Mouse (Mus musculus) spleen, adult 18-20 months (tissue): ENCODE results near the gene Cd55.
"Not testable (repeated sequence)": the region's sequence is repeated elsewhere in the genome, so short reads cannot be mapped to it uniquely, and the experiment has no call there.

Experiments
- DNase-seq, 2 experiments: peaks; one replicate each; pipeline ENCODE4 v3.0.0; 2022; ENCODE audit warnings: mixed read lengths in 2 of 2

Cd55 gene

GRCm38 (mm10) chr1:130462084-130462861, at the start of gene Cd55:
Gene Cd55, minus strand, starts transcription at chr1:130462744.
- DNase-seq = peak; percentile 89 to 95

- no peak for DNase-seq
Observed at GRCm38 (mm10) chr1:130511823-130512370, 49.4 kb upstream of the Cd55 start.

GRCm38 (mm10) chr1:130508957-130509350, 46.4 kb upstream of the Cd55 start:
- DNase-seq = no peak

- no peak for DNase-seq
Observed at GRCm38 (mm10) chr1:130508030-130508956, 45.7 kb upstream of the Cd55 start.

GRCm38 (mm10) chr1:130507408-130507807, 44.9 kb upstream of the Cd55 start:
- no peak for DNase-seq

- no peak for DNase-seq
Observed at GRCm38 (mm10) chr1:130499962-130500361, 37.4 kb upstream of the Cd55 start.

DNA sequence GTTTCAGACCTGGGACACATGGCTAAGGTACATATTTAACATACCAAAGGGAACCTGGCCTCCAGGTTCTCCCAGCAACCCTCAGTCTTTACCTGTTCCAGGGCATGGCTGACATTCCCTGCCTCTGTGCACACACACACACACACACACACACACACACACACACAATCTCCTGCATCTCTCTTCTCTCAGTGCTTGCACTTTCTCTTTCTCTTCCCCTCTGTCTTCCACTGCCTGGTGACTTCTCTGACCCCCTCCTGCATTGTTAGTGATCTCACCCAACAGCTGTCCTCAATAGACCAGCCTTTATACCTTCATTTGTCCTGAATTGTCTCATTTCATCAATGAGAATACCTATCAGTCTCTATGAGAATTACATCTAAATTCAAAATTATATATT, 35.8 kb upstream of the Cd55 start:
- DNase-seq = no peak

DNA sequence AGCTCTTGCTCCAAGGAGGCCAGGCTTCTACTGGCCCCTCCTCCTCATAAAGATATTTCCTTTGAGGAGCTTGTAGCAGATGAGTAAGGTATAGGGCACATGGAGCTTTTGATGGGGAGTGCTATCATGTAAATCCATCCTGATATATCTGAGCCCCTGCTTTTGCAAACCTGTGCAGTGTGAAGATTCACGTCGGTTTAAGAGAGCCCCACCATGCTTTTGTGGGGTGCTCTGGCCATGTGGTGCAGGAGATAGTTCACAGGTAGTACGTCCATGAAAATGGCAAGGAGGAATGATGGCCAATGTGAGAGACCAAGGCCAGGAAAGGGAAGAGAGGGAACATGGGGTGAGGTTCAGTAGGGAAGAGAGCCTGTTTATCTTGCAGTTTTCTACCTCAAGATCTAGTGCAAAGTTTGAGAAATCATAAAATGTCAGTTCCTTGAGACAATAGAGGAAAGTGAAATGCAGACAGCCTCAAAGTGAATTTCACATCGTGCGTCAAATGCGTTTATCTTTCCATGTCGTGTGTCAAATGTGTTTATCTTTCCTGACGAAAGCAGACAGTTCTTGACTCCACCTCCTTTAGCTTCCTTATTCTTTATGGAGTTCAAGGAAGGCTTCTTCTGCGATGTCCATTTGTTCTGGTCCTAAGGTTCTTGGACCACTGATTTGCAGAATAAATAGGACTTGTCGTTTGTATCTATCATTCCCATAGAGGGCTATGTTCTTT, 24.4 kb upstream of the Cd55 start:
- DNase-seq = no peak

DNA sequence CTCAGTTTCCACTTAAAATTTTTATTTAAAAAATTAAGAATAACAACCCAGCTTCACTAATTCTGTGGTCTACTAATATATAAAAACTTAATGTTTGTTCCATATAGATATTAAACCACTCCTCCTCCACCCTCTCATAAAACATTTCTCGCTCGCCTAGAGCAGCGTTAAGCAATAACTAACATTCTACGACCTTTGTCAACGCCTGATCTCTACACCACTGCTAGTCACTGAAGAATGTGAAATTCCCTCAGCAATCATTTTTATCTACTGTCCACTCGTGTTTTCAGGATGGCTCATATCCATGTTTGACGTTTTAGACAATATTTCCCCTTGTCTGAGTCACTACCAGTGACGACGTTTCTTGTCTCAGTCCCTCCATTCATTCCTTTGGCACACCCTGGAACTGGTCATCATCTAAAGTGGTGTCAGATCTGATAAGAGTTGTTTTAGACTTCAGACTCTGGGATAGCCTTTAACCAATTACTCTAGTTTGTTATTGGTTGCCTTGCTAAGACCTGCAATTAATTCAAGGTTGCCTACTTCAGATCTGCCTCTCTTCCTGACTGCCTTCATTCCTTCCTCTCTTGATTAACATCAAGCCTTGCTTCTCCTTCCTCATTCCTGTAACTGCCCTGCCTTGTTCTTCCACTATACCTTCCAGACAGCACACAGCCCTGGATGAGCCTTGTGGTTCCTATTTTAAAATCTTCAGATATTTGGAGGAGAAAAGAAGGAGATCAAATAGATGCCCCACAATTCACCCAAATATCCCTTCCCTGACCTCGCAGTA, 23.5 kb upstream of the Cd55 start:
- no peak for DNase-seq

DNA sequence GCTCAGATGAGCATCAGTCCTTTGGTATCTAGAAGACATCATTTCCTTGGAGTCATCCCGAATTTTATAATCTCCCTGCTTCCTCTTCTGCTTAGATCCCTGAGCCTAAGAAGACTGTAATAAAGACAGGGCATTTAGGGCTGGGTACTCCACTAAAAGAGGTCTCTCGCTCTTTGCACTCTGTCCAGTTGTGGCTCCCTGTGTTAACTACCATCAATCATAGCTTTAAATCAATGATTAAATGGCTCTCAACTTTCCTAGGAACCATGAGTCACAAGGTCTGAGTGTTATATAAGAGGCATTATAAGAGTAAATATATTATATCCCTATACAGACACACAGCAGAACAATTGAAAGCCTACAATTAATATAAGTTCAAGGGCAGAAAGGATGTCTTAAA, 22.8 kb upstream of the Cd55 start:
- DNase-seq = no peak

DNA sequence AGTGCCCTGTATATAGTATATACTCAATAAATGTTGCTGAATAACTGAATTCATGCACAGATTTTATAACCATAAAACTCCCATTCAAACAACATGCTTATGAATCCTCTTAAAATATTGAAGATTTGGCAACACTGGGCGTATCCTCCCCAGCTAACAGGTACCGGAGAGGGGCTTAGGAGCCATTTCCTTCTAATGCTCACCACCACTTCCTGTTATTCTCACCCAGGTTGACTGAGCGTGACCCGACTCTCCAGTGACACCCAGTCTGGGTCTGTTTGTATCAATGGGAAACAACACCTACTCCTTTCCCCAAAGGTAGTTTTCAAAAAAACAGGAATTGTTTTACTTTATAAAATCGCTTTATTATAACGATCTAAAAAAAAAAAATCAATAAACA, 12.4 kb upstream of the Cd55 start:
- DNase-seq = peak; percentile 42 to 62

GRCm38 (mm10) chr1:130474226-130474625, 11.7 kb upstream of the Cd55 start:
- peak; percentile 16 to 35 for DNase-seq

GRCm38 (mm10) chr1:130470074-130470473, 7.5 kb upstream of the Cd55 start:
- no peak for DNase-seq

GRCm38 (mm10) chr1:130467453-130467852, 4.9 kb upstream of the Cd55 start:
- no peak for DNase-seq

DNA sequence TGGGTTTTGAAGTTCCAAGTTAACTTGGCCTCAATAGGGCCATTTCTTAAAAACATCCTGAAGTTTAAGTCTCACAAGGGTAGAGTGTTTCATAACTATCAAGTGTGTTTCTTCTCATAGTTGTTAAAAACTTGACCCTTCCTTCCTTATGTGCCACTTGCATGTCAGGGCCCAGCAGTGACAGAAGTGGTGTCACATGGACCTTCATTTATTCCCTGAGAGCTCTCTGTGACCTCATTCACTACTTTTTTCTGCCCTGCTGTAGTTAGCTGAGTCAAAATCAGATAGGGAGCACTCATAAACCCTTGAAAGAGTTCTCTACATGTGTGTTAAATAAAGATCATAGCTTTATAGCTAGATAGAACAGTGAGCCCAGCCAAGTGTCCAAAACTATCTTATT, 1.6 kb upstream of the Cd55 start:
- no peak for DNase-seq

DNA sequence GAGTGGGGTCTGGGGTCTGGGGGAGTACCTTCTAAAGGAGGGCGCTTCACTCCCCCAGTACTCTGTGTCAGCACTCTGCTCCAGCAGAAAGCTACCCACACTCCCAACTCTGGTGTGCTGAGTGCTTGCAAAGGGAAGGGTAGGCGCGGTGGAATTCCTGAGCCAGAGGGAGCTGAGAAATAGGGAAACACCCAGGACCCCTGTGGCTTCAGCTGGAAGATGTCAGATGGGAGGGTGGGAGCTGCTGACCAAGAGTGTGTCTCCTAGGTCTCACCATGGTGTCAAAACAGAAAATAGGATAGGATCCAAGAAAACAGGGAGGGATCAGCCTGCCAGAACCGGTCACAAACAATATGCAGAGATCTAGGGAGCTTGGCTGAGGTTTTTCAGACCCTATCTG, 323 bp upstream of the Cd55 start:
- no peak for DNase-seq

DNA sequence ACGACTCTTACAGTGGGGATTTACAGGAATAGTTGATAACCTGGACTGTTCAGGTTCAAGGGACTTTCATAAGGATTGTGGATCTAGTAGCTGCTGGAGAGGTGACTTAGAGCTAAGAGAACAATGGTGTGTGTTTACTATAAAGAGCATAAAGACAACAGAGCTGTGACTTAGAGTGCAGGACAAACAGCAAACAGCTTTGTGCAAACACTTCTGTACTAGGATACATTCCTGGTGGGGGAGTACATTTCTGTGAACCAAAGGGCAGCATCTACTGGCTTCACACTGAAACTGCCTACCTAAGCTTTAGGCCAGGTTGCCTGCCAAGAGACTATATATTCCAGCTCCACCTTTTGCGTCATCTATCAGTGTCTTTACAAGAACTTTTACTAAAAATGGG, 7.4 kb downstream of the Cd55 start:
- DNase-seq = no peak

DNA sequence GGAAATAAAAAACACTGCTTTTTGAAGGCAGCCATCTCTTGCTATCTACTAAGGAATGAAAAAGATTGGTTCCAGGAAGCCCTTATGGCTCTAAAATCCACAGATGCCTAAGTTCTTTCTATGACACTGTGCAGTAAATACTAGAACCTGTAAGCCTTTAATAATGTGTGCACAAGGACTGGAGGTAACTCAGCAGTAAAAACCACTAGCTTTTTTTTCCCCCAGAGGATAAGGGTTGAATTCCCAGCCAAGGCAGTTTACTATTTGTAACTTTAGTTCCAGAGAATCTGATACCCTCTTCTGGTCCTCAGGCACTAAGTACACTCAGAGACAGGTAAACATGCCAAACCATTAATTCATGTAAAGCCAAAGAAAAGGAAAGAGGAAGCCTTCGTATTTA, 19.6 kb downstream of the Cd55 start:
- not testable (repeated sequence) for DNase-seq

DNA sequence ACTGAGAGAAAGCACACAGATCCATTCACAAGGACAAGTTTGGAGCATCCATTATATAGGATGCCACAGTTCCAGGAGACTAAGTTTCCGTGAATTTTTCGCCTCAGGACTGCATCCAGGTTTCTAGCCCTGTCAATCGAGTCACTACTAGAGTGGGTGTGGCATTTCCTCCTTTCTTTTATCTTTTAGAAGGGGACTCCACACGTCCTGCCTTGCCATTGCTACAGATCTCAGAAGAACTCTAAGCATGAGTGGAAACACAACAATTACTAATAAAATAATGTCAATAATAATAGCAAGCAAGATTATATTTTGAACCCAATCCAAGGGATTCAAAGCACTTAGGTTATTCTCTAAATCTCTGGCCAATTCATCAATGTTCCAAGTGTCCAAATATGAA, 31.6 kb downstream of the Cd55 start:
- no peak for DNase-seq

DNA sequence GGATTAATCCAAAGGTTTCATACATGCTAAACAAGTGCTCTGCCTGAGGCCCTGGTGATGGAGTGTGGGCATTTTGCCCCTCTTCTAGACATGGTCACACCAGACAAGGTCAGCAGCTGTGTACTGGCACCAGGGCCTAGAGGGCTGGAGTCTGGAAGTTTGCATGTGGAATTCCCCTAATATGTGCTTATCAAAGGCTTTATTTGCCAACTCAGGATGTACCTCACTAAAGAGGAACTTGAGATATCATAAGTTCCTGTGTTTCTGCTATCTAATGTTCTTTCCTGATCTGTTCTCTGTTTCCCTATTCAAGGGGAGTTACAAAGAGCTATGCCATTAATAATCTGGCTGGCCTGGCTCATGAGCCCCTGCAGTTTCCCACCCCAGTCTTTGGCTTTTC, 33.9 kb downstream of the Cd55 start:
- not testable (repeated sequence) for DNase-seq

DNA sequence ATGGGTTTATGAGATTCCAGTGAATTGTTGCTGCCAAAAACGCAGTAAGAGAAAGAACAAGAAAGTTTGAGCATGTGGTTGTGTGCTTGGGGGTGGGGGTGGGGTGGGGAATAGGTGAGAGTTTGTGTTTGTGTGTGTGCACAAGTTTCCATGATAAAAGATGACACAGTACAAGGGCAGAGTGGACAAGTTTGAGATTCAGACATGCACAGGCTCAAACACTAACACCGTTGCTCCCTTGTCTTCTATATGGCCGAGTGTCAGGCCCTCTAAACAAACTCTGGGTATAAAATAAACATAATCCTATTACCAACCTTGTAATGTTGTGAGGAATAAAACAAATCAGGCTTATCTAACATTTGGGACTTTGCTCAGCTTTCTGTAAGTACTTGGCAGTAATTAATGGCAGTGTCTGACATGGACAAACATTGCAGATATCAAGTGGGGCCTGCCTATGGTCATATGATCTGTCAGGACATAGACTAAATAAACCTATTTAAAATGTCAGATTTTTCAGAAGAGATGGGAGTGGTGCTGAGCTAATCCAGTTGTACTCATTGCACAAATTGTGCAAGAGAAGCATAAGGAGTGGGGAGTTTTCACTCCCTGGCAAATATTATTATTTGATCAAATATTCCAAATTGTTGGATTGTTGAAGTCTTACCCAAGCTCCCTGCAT, 35.2 kb downstream of the Cd55 start:
- DNase-seq = not testable (repeated sequence)
